Mouse (Mus musculus) urinary bladder, postnatal 0 days (tissue): ENCODE results near the gene Hist1h2ab. TPM values are rescaled to one million over a fixed set of nuclear protein-coding genes. Genes with fewer than 3 reads are reported as not detected.

Experiments used
- microRNA-seq: library from miRNA; unstranded; fragments of <30 nt; microRNA quantifications from one replicate; pipeline ENCODE4, GENCODE M21; 2016
- polyA plus RNA-seq: library from polyadenylated mRNA; unstranded; fragments of >200 nt; fragmentation: Nextera tagmentation; extraction: Ambion mirVana; gene quantifications from 2 replicates; pipeline ENCODE4 v1.2.1, GENCODE M21; 2015

Gene Hist1h2ab
- polyA plus RNA-seq: 3.7 and 8.0 TPM in 2 replicates

DNA sequence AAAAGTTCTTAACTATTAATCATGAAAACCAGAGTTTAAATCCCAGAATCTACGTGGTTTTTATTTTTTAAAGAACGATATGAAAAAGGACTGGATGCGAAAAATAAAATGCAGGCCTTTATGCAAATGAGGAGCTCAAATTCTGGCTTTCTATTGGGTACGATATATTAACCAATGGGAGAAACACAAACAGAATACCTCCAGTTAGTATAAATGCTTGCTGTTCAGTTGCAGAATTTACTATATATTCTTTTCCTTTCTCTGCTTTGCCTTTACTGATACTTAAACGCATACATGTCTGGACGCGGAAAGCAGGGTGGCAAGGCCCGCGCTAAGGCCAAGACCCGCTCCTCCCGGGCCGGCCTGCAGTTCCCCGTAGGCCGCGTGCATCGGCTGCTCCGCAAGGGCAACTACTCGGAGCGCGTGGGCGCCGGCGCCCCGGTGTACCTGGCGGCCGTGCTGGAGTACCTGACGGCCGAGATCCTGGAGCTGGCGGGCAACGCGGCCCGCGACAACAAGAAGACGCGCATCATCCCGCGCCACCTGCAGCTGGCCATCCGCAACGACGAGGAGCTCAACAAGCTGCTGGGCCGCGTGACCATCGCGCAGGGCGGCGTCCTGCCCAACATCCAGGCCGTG lies at the start of gene Hist1h2ab:
TSS of gene Hist1h2ab (plus strand) at position 288 of the 639 bp plus-strand sequence.

DNA sequence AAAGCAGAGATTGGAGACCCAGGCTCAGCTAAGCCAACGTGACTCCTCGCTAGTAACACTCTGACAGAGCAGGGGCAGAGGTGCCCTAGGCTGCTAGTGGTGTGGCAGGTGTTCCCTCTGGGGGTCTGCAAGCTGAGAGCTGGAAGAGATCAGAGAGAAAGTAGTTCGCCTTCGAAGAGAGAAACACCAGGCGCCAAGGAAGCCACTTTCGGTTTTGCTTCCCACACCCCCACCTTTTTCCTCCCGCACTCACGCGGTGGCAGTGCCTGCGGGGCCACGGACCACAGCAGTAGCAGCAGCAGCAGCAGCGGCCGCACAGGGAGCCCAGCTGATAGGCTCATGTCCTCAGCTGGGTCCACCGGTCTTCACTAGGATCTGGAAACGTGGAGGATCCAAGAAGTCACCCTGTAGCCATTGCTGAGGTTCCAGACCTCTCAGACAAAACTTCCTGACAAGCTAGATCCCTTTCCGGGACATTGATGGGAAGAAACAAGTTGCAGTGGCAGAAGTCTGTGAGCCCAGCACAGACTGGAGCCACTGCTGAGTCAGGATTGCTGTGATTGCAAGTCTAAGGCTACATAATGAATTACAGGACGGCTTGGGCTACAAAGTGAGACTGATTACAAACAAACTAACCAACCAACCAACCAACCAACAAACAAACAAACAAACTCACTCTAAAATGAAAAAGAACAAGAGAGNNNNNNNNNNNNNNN lies 40.4 kb upstream of the Hist1h2ab start, which contains the start of gene Hfe:
TSS of gene Hfe (minus strand) at position 481 of the 716 bp plus-strand sequence.

DNA sequence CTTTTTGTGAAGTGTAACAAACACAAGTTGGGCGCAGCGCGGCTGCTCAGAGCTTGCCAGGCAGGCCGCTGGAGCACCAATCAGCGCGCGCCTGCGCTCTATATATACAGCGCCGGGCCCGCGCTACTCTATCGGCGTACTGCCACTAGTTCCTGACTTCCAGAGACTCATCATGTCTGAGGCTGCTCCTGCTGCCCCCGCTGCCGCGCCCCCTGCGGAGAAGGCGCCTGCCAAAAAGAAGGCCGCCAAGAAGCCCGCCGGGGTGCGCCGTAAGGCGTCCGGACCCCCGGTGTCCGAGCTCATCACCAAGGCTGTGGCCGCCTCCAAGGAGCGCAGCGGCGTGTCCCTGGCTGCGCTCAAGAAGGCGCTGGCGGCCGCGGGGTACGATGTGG lies 12.3 kb upstream of the Hist1h2ab start, which contains the start of gene Hist1h1c:
TSS of gene Hist1h1c (plus strand) at position 132 of the 392 bp plus-strand sequence.

DNA sequence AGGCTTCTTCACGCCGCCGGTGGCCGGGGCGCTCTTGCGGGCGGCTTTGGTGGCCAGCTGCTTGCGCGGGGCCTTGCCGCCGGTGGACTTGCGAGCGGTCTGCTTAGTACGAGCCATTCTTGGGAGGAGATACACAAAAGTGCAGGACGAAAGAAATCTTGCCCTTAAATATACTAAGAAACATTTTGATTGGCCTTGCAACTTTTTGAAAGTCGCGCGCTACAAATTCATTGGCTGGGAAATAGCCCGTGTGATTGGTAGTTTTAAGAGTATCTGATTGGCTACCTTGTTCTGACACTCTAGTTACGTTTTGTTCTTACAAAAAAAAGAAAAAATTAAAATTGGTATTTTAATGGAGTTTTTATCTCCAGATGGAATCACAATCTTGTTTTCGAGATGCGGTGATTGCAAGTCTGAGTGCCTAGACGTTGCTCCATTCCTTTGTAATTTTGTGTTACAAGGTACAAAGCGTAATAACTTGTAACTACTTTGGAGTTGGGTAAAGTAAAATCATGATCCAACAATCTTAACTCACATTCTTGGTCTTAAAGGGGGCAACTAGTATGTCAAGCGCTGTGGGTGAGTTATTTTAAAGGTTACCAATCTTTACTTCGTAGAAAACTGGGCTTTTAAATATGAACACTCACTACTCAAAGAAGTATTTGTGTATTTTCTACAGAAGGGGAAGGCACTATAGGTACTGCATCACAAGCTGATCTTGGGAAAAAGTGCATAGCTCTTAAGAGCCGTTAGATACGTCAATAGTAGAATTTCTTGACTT lies 5.4 kb upstream of the Hist1h2ab start, which contains the start of gene Hist1h3c:
TSS of gene Hist1h3c (minus strand) at position 222 of the 781 bp plus-strand sequence.

DNA sequence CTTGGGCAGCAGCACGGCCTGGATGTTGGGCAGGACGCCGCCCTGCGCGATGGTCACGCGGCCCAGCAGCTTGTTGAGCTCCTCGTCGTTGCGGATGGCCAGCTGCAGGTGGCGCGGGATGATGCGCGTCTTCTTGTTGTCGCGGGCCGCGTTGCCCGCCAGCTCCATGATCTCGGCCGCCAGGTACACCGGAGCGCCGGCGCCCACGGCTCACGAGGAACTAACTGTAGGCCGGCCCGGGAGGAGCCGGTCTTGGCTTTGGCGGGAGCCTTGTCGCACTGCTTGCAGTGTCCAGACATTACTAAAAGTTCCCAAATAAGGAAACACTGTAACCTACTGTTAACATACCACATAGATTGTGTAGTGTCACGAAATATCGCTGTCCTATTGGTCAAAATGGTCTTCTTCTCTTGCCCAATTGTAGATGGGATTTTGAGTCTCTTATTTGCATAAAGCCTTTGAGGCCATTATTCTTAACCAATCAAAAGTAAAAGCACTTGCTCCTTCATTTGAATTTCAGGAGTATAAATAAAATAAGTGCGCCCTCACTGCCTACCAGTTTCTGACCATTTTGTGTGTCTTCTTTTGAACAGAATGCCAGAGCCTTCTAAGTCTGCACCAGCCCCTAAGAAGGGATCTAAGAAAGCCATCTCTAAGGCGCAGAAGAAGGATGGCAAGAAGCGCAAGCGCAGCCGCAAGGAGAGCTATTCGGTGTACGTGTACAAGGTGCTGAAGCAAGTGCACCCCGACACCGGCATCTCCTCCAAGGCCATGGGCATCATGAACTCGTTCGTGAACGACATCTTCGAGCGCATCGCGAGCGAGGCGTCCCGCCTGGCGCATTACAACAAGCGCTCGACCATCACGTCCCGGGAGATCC lies 4.5 kb upstream of the Hist1h2ab start, which contains the start of gene Hist1h2bb:
TSS of gene Hist1h2bb (plus strand) at position 534 of the 880 bp plus-strand sequence.

DNA sequence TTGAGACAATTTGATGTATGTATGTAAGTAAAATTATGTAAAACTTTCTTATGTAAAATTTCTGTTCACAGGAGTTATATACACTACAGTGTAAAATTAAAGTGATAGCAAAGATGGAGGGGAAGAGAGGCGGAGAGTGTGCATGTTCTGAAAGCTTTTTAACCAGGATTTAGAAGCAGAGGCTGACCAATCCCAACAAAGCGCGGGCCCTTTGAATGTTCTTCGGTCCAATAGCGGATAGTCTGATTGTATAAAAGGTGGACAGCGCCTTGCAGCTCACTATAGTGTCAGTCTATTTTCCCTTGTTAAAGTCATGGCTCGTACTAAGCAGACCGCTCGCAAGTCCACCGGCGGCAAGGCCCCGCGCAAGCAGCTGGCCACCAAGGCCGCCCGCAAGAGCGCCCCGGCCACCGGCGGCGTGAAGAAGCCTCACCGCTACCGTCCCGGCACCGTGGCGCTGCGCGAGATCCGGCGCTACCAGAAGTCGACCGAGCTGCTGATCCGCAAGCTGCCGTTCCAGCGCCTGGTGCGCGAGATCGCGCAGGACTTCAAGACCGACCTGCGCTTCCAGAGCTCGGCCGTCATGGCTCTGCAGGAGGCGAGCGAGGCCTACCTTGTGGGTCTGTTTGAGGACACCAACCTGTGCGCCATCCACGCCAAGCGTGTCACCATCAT lies 1.3 kb downstream of the Hist1h2ab start, which contains the start of gene Hist1h3b:
TSS of gene Hist1h3b (plus strand) at position 201 of the 675 bp plus-strand sequence.

DNA sequence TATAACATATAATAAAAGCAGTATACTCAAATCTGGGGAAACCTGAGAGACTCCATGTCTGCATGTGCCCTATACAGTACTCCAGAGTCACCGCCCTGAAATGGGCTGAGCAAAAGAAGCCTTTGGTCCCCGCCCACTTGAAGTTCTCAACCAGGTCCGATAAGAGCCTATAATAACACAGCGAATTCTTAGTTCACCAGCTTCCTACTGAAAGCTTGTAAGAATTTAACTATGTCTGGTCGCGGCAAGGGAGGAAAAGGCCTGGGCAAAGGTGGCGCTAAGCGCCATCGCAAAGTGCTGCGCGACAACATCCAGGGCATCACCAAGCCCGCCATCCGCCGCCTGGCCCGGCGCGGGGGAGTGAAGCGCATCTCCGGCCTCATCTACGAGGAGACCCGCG lies 5.9 kb downstream of the Hist1h2ab start, which contains the start of gene Hist1h4b:
TSS of gene Hist1h4b (plus strand) at position 224 of the 400 bp plus-strand sequence.

DNA sequence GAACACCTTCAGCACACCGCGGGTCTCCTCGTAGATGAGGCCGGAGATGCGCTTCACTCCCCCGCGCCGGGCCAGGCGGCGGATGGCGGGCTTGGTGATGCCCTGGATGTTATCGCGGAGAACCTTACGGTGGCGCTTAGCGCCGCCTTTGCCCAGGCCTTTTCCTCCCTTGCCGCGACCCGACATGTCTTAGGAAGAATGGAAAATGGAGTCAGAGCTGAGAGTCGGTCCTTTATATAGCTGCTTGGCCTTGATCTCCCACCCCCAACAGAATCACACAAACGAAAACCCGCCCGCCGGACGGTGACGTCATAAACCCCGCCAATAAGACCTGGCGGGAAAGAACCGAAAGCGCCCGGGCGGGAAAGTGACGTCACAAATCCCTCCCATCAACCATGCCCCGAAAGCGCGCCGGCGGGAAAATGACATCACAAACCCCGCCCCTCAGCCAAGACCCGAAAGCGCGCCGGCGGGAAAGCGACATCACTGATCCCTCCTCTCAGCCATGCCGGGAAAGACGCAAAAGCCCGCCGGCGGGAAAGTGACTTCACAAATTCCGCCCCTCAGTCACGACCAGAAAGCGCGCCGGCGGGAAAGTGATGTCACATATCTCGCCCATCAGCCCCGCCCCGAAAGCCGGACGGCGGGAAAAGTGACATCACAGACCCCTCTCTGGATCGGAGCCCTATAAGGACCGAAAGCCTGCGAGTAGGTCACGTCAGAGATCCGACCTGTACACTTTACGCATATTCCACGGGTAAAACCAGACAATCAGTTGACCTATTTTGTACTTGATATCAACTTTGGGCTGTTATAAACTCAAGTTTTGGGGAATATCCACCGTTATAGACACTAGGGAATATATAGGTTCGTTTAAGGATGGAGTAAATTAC lies 10.3 kb downstream of the Hist1h2ab start, which contains the start of gene Hist1h4a:
TSS of gene Hist1h4a (minus strand) at position 259 of the 893 bp plus-strand sequence.

DNA sequence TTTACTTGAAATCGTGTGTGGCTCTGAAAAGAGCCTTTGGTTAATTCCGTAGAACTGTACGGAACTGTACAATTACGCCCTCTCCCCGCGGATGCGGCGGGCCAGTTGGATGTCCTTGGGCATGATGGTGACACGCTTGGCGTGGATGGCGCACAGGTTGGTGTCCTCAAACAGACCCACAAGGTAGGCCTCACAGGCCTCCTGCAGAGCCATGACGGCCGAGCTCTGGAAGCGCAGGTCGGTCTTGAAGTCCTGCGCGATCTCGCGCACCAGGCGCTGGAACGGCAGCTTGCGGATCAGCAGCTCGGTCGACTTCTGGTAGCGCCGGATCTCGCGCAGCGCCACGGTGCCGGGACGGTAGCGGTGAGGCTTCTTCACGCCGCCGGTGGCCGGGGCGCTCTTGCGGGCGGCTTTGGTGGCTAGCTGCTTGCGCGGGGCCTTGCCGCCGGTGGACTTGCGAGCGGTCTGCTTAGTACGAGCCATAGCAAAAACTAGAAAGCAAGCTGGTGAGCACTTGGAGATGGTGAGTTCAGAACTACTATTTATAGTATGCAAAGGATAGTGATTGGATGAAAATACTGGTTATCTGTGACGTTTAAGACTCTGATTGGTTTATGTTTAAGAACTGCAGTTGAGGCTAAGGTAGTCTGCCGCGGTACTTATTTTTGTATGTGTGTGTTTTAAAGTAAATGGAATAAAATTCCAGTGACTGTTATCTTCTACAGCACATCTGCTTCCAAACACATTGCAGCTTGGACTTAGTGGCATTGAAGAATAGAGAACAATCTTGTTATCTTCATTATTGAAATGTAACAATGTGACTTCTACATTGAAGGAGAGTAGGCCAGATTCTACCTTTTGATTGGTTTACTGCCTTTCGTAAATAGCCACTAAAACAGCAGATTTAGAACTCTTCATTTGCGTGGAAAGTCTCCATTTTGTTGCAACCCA lies 11.2 kb downstream of the Hist1h2ab start, which contains the start of gene Hist1h3a:
TSS of gene Hist1h3a (minus strand) at position 516 of the 951 bp plus-strand sequence.

DNA sequence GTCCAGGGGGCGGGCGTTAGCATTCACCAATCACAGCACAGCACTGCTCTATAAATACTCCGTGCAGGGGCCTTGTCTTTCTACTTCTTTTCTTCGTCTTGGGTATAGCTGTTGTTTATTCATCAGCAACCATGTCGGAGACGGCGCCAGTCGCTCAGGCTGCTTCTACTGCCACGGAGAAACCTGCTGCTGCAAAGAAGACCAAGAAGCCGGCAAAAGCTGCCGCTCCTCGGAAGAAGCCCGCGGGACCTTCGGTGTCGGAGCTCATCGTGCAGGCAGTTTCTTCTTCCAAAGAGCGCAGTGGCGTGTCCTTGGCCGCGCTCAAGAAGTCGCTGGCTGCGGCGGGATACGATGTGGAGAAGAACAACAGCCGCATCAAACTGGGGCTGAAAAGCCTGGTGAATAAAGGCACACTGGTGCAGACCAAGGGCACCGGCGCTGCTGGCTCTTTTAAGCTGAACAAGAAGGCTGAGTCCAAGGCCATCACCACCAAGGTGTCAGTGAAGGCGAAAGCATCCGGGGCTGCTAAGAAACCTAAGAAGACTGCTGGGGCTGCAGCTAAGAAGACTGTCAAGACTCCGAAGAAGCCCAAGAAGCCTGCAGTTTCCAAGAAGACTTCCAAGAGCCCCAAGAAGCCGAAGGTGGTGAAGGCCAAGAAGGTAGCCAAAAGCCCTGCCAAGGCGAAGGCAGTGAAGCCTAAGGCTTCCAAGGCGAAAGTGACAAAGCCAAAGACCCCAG lies 12.8 kb downstream of the Hist1h2ab start, which contains the start of gene Hist1h1a:
TSS of gene Hist1h1a (plus strand) at position 81 of the 738 bp plus-strand sequence.

DNA sequence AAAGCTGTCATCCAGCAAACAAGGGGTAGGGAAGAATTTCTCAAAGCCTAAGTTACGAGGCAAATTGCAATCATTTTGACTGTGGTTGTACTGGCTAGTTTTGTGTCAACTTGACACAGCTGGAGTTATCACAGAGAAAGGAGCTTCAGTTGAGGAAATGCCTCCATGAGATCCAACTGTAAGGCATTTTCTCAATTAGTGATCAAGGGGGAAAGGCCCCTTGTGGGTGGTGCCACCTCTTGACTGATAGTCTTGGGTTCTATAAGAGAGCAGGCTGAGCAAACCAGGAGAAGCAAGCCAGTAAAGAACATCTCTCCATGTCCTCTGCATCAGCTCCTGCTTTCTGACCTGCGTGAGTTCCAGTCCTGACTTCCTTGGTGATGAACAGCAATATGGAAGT lies 18.7 kb downstream of the Hist1h2ab start, which contains the start of gene Trim38:
TSS of gene Trim38 (plus strand) at position 301 of the 400 bp plus-strand sequence.

Small RNAs within 50 kb of the gene (microRNA-seq; reads per million reads assigned to microRNA genes)
- gene Gm44314 (not detected), gene Gm44484 (not detected)

Other genes starting within 250 kb of the Hist1h2ab start
- gene Hist1h4h, start 220.1 kb upstream of the Hist1h2ab start, polyA plus RNA-seq: 24.9 and 35.3 TPM in 2 replicates
- gene Hist1h2af, start 217.2 kb upstream of the Hist1h2ab start, polyA plus RNA-seq: 1.5 and 3.4 TPM in 2 replicates
- 1.7 and 2.1 TPM in 2 replicates for gene Hist1h3g, start 215.7 kb upstream of the Hist1h2ab start, polyA plus RNA-seq
- gene Hist1h2bh, start 207.7 kb upstream of the Hist1h2ab start, polyA plus RNA-seq: 0.54 and 0.58 TPM in 2 replicates
- 0.28 and 0.43 TPM in 2 replicates for gene Hist1h3f, start 207.1 kb upstream of the Hist1h2ab start, polyA plus RNA-seq
- not detected in 2 replicates for gene Hist1h4f, start 199.5 kb upstream of the Hist1h2ab start, polyA plus RNA-seq
- gene Hist1h1d, start 197.9 kb upstream of the Hist1h2ab start, polyA plus RNA-seq: 0.58 and 0.60 TPM in 2 replicates
- gene Hist1h3e, start 188.8 kb upstream of the Hist1h2ab start, polyA plus RNA-seq: 1.8 and 2.0 TPM in 2 replicates
- gene Hist1h2ae, start 179.9 kb upstream of the Hist1h2ab start, polyA plus RNA-seq: 14.0 and 18.1 TPM in 2 replicates
- 10.7 and 21.8 TPM in 2 replicates for gene Hist1h2bg, start 179.7 kb upstream of the Hist1h2ab start, polyA plus RNA-seq
- 1.5 and 2.6 TPM in 2 replicates for gene Hist1h2bf, start 176.9 kb upstream of the Hist1h2ab start, polyA plus RNA-seq
- 1.7 and 1.9 TPM in 2 replicates for gene Hist1h2ad, start 176.7 kb upstream of the Hist1h2ab start, polyA plus RNA-seq
- gene Hist1h3d, start 175.4 kb upstream of the Hist1h2ab start, polyA plus RNA-seq: 2.9 and 3.4 TPM in 2 replicates
- gene Hist1h4d, start 169.5 kb upstream of the Hist1h2ab start, polyA plus RNA-seq: 24.3 and 29.2 TPM in 2 replicates
- gene Hist1h2be, start 130.0 kb upstream of the Hist1h2ab start, polyA plus RNA-seq: 1.1 and 1.4 TPM in 2 replicates
- 5.4 and 5.8 TPM in 2 replicates for gene Hist1h1e, start 128.6 kb upstream of the Hist1h2ab start, polyA plus RNA-seq
- gene Hist1h2ac, start 67.2 kb upstream of the Hist1h2ab start, polyA plus RNA-seq: 1.00 and 1.2 TPM in 2 replicates
- gene Hist1h2bc, start 66.9 kb upstream of the Hist1h2ab start, polyA plus RNA-seq: 161 and 192 TPM in 2 replicates
- gene Hist1h1t, start 55.3 kb upstream of the Hist1h2ab start, polyA plus RNA-seq: not detected in 2 replicates
- gene Hist1h4c, start 52.7 kb upstream of the Hist1h2ab start, polyA plus RNA-seq: 1.8 TPM in 2 replicates
- gene Hfe, start 40.3 kb upstream of the Hist1h2ab start, polyA plus RNA-seq: 8.0 and 9.7 TPM in 2 replicates
- gene Hist1h1c, start 12.3 kb upstream of the Hist1h2ab start, polyA plus RNA-seq: 125 and 175 TPM in 2 replicates
- gene Hist1h3c, start 5.5 kb upstream of the Hist1h2ab start, polyA plus RNA-seq: 0.41 and 0.98 TPM in 2 replicates
- 0.82 and 1.2 TPM in 2 replicates for gene Hist1h2bb, start 4.4 kb upstream of the Hist1h2ab start, polyA plus RNA-seq
- gene Hist1h3b, start 1.1 kb downstream of the Hist1h2ab start, polyA plus RNA-seq: 2.0 and 2.8 TPM in 2 replicates
- 1.3 TPM in 1 of 2 replicates, not detected in the other for gene Hist1h4b, start 5.9 kb downstream of the Hist1h2ab start, polyA plus RNA-seq
- gene Hist1h4a, start 10.1 kb downstream of the Hist1h2ab start, polyA plus RNA-seq: 0.33 TPM in 1 of 2 replicates, not detected in the other
- gene Hist1h3a, start 11.3 kb downstream of the Hist1h2ab start, polyA plus RNA-seq: 1.9 and 2.7 TPM in 2 replicates
- gene Hist1h1a, start 12.5 kb downstream of the Hist1h2ab start, polyA plus RNA-seq: 0.59 and 0.82 TPM in 2 replicates
- gene Trim38, start 18.8 kb downstream of the Hist1h2ab start, polyA plus RNA-seq: 0.19 and 0.30 TPM in 2 replicates
- gene Slc17a2, start 55.9 kb downstream of the Hist1h2ab start, polyA plus RNA-seq: 0.06 TPM in 1 of 2 replicates, not detected in the other
- not detected in 2 replicates for gene Slc17a3, start 88.3 kb downstream of the Hist1h2ab start, polyA plus RNA-seq
- not detected in 2 replicates for gene Slc17a1, start 116.6 kb downstream of the Hist1h2ab start, polyA plus RNA-seq
- not detected in 2 replicates for gene Slc17a4, start 163.9 kb downstream of the Hist1h2ab start, polyA plus RNA-seq
- not detected in 2 replicates for gene Hist1h2ba, start 183.0 kb downstream of the Hist1h2ab start, polyA plus RNA-seq
- not detected in 2 replicates for gene Hist1h2aa, start 183.3 kb downstream of the Hist1h2ab start, polyA plus RNA-seq
- gene Scgn, start 240.1 kb downstream of the Hist1h2ab start, polyA plus RNA-seq: not detected in 2 replicates